Mouse (Mus musculus): ENCODE measurements around the gene Cdk14. TPM values are rescaled to one million over a fixed set of nuclear protein-coding genes. Genes with fewer than 3 reads are reported as not detected.
A peak's percentile ranks its signal among the peaks of the same experiment; 100 is the strongest.

The Cdk14 gene
- polyA plus RNA-seq, 1 experiment from 2014 or later: 14.4 TPM

- H3K4me2 ChIP-seq (ENCODE audit: low read depth, low read length): no peak overlapping the region
- peak overlapping the region; percentile 85 for H3K27ac ChIP-seq (ENCODE audit: low read length)
Observed at GRCm38 (mm10) chr5:4853503-4853902, 566.6 kb downstream of the Cdk14 start.

GRCm38 (mm10) chr5:4852711-4853320 is 567.3 kb downstream of the Cdk14 start:
- 50% methylated on average over 6 of the region's 6 CpGs for WGBS
- Histone ChIP-seq H3K9ac (ENCODE audit: low read length) (0 out of 2 replicates have a peak overlapping the region, but pooled peaks have one; percentile 8), H3K4me3 (replicated peaks; ENCODE audit: low read length) (no peak overlapping the region), H3K36me3 (ENCODE audit: control insufficient read depth, insufficient read depth, low read length) (no peaks in the 10 kb centered on the region), H3K4me2 (ENCODE audit: low read depth, low read length) (no peak overlapping the region), H3K4me1 (ENCODE audit: control insufficient read depth, insufficient read depth, low read length) (no peaks in the 10 kb centered on the region), H3K27me3 (ENCODE audit: control insufficient read depth, insufficient read depth, low read length) (no peaks in the 10 kb centered on the region), H3K27ac (ENCODE audit: low read length) (peak overlapping the region; percentile 85), H3K9me3 (replicated peaks; ENCODE audit: control insufficient read depth, low read length) (no peaks in the 10 kb centered on the region)
- no peak for ATAC-seq (ENCODE audit: insufficient read depth, low FRiP score)

More at GRCm38 (mm10) chr5:4853503-4853902, 566.6 kb downstream of the Cdk14 start:
- H3K9me3 ChIP-seq (replicated peaks; ENCODE audit: control insufficient read depth, low read length): no peaks in the 10 kb centered on the region
- H3K36me3 ChIP-seq (ENCODE audit: control insufficient read depth, insufficient read depth, low read length): no peaks in the 10 kb centered on the region
- no peak for ATAC-seq (ENCODE audit: insufficient read depth, low FRiP score)
- H3K27me3 ChIP-seq (ENCODE audit: control insufficient read depth, insufficient read depth, low read length): no peaks in the 10 kb centered on the region
- no peaks in the 10 kb centered on the region for H3K4me1 ChIP-seq (ENCODE audit: control insufficient read depth, insufficient read depth, low read length)
- H3K4me3 ChIP-seq (replicated peaks; ENCODE audit: low read length): no peak overlapping the region
- no peak overlapping the region for H3K9ac ChIP-seq (ENCODE audit: low read length)
- WGBS: 74% methylated on average over 2 of the region's 2 CpGs

GRCm38 (mm10) chr5:4851934-4852710 is 568.0 kb downstream of the Cdk14 start:
- WGBS: 47% methylated on average over 9 of the region's 9 CpGs
- Histone ChIP-seq H3K27ac (ENCODE audit: low read length) (peak overlapping the region; percentile 85), H3K9ac (ENCODE audit: low read length) (no peak overlapping the region), H3K4me3 (replicated peaks; ENCODE audit: low read length) (no peak overlapping the region), H3K4me2 (ENCODE audit: low read depth, low read length) (no peak overlapping the region), H3K9me3 (replicated peaks; ENCODE audit: control insufficient read depth, low read length) (no peaks in the 10 kb centered on the region), H3K4me1 (ENCODE audit: control insufficient read depth, insufficient read depth, low read length) (no peaks in the 10 kb centered on the region), H3K36me3 (ENCODE audit: control insufficient read depth, insufficient read depth, low read length) (no peaks in the 10 kb centered on the region), H3K27me3 (ENCODE audit: control insufficient read depth, insufficient read depth, low read length) (no peaks in the 10 kb centered on the region)
- peak; percentile 68 for ATAC-seq (ENCODE audit: insufficient read depth, low FRiP score)

GRCm38 (mm10) chr5:4851245-4851933 is 568.7 kb downstream of the Cdk14 start:
- Histone ChIP-seq H3K27ac (ENCODE audit: low read length) (peak overlapping the region; percentile 76), H3K4me1 (ENCODE audit: control insufficient read depth, insufficient read depth, low read length) (no peaks in the 10 kb centered on the region), H3K27me3 (ENCODE audit: control insufficient read depth, insufficient read depth, low read length) (no peaks in the 10 kb centered on the region), H3K4me2 (ENCODE audit: low read depth, low read length) (no peak overlapping the region), H3K36me3 (ENCODE audit: control insufficient read depth, insufficient read depth, low read length) (no peaks in the 10 kb centered on the region), H3K4me3 (replicated peaks; ENCODE audit: low read length) (no peak overlapping the region), H3K9ac (ENCODE audit: low read length) (no peak overlapping the region), H3K9me3 (replicated peaks; ENCODE audit: control insufficient read depth, low read length) (no peaks in the 10 kb centered on the region)
- 83% methylated on average over 4 of the region's 4 CpGs for WGBS
- ATAC-seq (ENCODE audit: insufficient read depth, low FRiP score): peak; percentile 56; the same call in 1 of the 2 replicates

DNA sequence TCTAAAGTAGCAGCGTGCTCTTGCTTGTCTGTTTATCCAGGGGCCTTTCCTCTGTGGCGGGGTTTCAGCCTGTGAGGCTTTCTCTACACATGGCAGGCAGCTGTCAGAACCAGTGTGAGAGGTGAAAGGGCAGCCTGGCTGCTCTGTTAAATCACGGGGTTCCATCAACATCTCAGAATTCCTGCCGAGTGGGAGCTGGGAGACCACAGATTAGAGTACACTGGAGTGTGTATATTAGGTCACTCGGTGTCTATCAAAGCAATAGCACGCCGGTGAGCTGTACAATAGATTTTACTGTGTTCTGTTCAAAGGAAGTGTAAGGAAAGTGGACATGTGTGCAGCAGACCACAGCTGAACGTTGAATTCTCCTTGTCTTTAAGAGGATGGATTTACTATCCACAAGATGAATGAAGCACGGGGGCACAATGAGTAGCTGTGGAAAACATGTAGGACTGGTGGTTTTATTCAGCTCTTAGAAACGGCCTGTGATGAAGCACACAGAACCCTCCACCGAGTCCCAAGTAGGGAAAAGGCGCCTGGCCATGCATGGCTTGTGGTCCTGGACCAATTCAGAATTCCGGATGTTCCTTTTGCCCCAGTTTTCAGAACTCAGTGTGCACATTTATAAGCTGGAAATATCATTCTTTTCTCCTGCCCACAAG is 585.2 kb downstream of the Cdk14 start:
- no peak for ATAC-seq (ENCODE audit: insufficient read depth, low FRiP score)
- H3K36me3 ChIP-seq (ENCODE audit: control insufficient read depth, insufficient read depth, low read length): no peaks in the 10 kb centered on the region
- no peaks in the 10 kb centered on the region for H3K9me3 ChIP-seq (replicated peaks; ENCODE audit: control insufficient read depth, low read length)
- H3K4me1 ChIP-seq (ENCODE audit: control insufficient read depth, insufficient read depth, low read length): peaks cover 11% of the 10 kb centered on the region
- H3K27ac ChIP-seq (ENCODE audit: low read length): no peak overlapping the region; the same call in 1 of the 2 replicates
- H3K9ac ChIP-seq (ENCODE audit: low read length): no peak overlapping the region
- H3K27me3 ChIP-seq (ENCODE audit: control insufficient read depth, insufficient read depth, low read length): no peaks in the 10 kb centered on the region
- no peak overlapping the region for H3K4me2 ChIP-seq (ENCODE audit: low read depth, low read length)
- 27% methylated on average over 13 of the region's 13 CpGs for WGBS
- no peak overlapping the region for H3K4me3 ChIP-seq (replicated peaks; ENCODE audit: low read length)

DNA sequence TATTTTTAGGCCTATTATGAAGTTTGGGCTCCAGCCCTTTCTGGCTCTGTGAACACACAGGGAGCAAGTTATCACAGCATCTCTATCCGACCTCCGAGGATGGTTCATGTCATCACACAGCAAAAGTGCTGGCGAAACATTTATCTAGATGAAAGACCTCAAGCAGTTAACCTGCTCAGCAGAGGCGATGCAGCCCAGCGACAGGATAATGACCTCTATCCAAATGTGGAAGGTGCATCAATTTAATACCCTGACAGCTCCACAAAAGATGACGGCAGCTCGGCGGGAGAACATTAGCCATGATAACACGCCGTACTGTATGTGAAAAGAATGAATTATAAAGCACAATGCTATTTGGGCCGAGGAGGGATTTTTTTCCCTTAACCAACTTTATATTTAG is 586.2 kb downstream of the Cdk14 start:
- no peaks in the 10 kb centered on the region for H3K27me3 ChIP-seq (ENCODE audit: control insufficient read depth, insufficient read depth, low read length)
- no peaks in the 10 kb centered on the region for H3K36me3 ChIP-seq (ENCODE audit: control insufficient read depth, insufficient read depth, low read length)
- peaks cover 11% of the 10 kb centered on the region for H3K4me1 ChIP-seq (ENCODE audit: control insufficient read depth, insufficient read depth, low read length)
- WGBS: 44% methylated on average over 11 of the region's 11 CpGs
- ATAC-seq (ENCODE audit: insufficient read depth, low FRiP score): no peak
- no peak overlapping the region for H3K9ac ChIP-seq (ENCODE audit: low read length)
- H3K27ac ChIP-seq (ENCODE audit: low read length): no peak overlapping the region
- no peak overlapping the region for H3K4me3 ChIP-seq (replicated peaks; ENCODE audit: low read length)
- no peak overlapping the region for H3K4me2 ChIP-seq (ENCODE audit: low read depth, low read length)
- no peaks in the 10 kb centered on the region for H3K9me3 ChIP-seq (replicated peaks; ENCODE audit: control insufficient read depth, low read length)

DNA sequence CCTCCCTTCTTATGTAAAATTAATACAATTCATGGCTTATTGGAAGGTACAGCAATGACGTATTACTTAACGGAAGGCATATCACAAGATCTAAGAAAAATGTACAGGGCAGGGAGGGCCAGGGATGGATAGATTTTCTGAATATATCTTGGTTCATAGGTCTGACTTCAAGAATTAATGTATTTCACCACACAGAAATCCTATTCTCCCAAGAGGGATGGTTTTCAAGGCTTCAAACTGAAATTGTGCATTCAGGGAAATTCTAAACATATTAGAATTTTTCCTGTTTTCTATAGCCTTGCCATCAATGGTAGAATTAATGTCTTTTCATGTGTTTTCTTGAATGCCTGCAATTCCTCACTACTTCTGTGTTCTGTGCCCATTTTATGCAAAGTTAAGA is 593.2 kb downstream of the Cdk14 start:
- WGBS: 86% methylated on average over 2 of the region's 2 CpGs
- no peaks in the 10 kb centered on the region for H3K4me1 ChIP-seq (ENCODE audit: control insufficient read depth, insufficient read depth, low read length)
- no peaks in the 10 kb centered on the region for H3K36me3 ChIP-seq (ENCODE audit: control insufficient read depth, insufficient read depth, low read length)
- no peak overlapping the region for H3K9ac ChIP-seq (ENCODE audit: low read length)
- no peak overlapping the region for H3K4me2 ChIP-seq (ENCODE audit: low read depth, low read length)
- H3K27ac ChIP-seq (ENCODE audit: low read length): no peak overlapping the region
- no peaks in the 10 kb centered on the region for H3K27me3 ChIP-seq (ENCODE audit: control insufficient read depth, insufficient read depth, low read length)
- no peaks in the 10 kb centered on the region for H3K9me3 ChIP-seq (replicated peaks; ENCODE audit: control insufficient read depth, low read length)
- H3K4me3 ChIP-seq (replicated peaks; ENCODE audit: low read length): no peak overlapping the region
- ATAC-seq (ENCODE audit: insufficient read depth, low FRiP score): no peak

- ATAC-seq (ENCODE audit: insufficient read depth, low FRiP score): no peak; the same call in 1 of the 2 replicates
- WGBS: 55% methylated on average over 7 of the region's 7 CpGs
- Histone ChIP-seq H3K36me3 (ENCODE audit: control insufficient read depth, insufficient read depth, low read length) (no peaks in the 10 kb centered on the region), H3K27me3 (ENCODE audit: control insufficient read depth, insufficient read depth, low read length) (no peaks in the 10 kb centered on the region), H3K4me1 (ENCODE audit: control insufficient read depth, insufficient read depth, low read length) (no peaks in the 10 kb centered on the region), H3K4me3 (replicated peaks; ENCODE audit: low read length) (no peak overlapping the region), H3K4me2 (ENCODE audit: low read depth, low read length) (no peak overlapping the region), H3K27ac (ENCODE audit: low read length) (0 out of 2 replicates have a peak overlapping the region, but pooled peaks have one; percentile 22), H3K9me3 (replicated peaks; ENCODE audit: control insufficient read depth, low read length) (no peaks in the 10 kb centered on the region), H3K9ac (ENCODE audit: low read length) (no peak overlapping the region)
Observed at GRCm38 (mm10) chr5:4825951-4826350, 594.2 kb downstream of the Cdk14 start.

Data from stomach, embryonic 16.5 days (tissue).